Mouse (Mus musculus) testis, adult 2 months (tissue): ENCODE data around the gene She. TPM values are rescaled to one million over a fixed set of nuclear protein-coding genes. Genes with fewer than 3 reads are reported as not detected.

Source experiments
- H3K27ac ChIP-seq: fragments of 200-500 bp; 2 replicates; pipeline ENCODE4 v1.5.1; 2012; ENCODE audit warnings: low read depth, low read length; ENCODE audit not compliant: control insufficient read depth, insufficient read depth
- H3K27me3 ChIP-seq: fragments of 200-500 bp; 2 replicates; pipeline ENCODE4 v1.6.1; 2012; ENCODE audit warnings: mild to moderate bottlenecking, low read length, moderate library complexity; ENCODE audit not compliant: control insufficient read depth, insufficient read depth
- H3K36me3 ChIP-seq: fragments of 200-500 bp; 2 replicates; pipeline ENCODE4 v1.6.1; 2012; ENCODE audit warnings: mild to moderate bottlenecking, low read length; ENCODE audit not compliant: control insufficient read depth, insufficient read depth
- H3K4me1 ChIP-seq: fragments of 200-500 bp; 2 replicates; pipeline ENCODE4 v1.6.1; 2012; ENCODE audit warnings: low read length; ENCODE audit not compliant: control insufficient read depth, insufficient read depth
- H3K4me3 ChIP-seq: fragments of 200-500 bp; 2 replicates; pipeline ENCODE4 v1.5.1; 2012; ENCODE audit warnings: low read depth, mild to moderate bottlenecking, low read length, moderate library complexity, mixed read lengths; ENCODE audit not compliant: control insufficient read depth
- CTCF ChIP-seq: fragments of 200-500 bp; IDR thresholded peaks from 2 replicates; pipeline ENCODE4 v1.5.1; 2012; ENCODE audit warnings: low read depth, mild to moderate bottlenecking, inconsistent platforms, low read length, moderate library complexity; ENCODE audit not compliant: control insufficient read depth, insufficient read depth, insufficient replicate concordance
- POLR2A ChIP-seq: fragments of 200-500 bp; IDR thresholded peaks from 2 replicates; pipeline ENCODE4 v1.6.1; 2012; ENCODE audit warnings: low read depth, mild to moderate bottlenecking, inconsistent platforms, low read length, moderate library complexity; ENCODE audit not compliant: control insufficient read depth
- polyA plus RNA-seq: library from polyadenylated mRNA; depleted of rRNA; stranded (reverse); fragments of >200 nt; gene quantifications from 2 replicates; pipeline ENCODE4 v1.2.3, GENCODE M21; 2012

Gene She
- polyA plus RNA-seq, 1 experiment, result 0.12 TPM

DNA sequence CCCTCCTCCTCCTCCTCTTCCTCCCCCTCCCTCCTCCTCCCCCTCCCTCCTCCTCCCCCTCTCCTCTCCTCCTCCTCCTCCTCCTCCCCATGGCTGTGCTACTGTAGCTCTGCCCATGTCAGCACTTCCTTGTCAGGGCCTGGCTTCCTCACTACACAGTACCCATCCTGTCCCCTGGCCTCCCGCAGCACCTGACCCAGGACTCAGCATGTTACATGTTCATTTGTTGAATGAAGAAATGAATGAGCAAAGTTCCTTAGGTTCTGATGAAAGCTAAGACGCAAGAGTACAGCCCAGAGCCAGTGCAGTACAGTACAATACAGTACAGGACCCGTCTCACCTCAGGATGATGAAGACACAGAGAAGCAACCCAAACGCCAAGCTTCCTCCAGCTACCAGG lies 45.3 kb downstream of the She start:
- Histone ChIP-seq H3K4me1 (no peaks in the 10 kb centered on the region), H3K36me3 (no peaks in the 10 kb centered on the region), H3K27ac (no peak overlapping the region), H3K27me3 (no peaks in the 10 kb centered on the region), H3K4me3 (no peak overlapping the region)
- no peak for TF ChIP-seq CTCF
- TF ChIP-seq POLR2A, result no peak

DNA sequence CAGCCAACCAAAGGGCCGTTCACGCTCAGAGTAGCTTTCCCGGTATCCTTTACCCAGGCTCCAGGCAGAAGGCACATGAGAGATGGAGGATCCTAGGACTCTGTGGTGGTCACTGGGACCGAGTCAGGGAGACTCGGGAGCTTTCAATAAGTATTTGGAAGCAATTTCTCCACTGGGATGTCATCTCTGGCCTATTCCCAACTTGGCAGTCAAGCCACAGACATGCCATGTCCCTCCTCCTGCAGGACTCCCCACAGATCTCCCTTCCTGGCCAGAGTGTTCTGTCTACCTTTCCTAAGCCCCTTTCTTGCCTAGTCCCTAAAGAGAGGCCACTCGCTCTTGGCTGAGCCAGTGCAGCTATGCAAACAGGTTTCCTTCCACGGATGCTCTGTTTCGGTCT lies 46.0 kb downstream of the She start:
- Histone ChIP-seq H3K27me3 (no peaks in the 10 kb centered on the region), H3K27ac (no peak overlapping the region), H3K4me3 (no peak overlapping the region), H3K36me3 (no peaks in the 10 kb centered on the region), H3K4me1 (no peaks in the 10 kb centered on the region)
- TF ChIP-seq POLR2A, result no peak
- TF ChIP-seq CTCF, result no peak

DNA sequence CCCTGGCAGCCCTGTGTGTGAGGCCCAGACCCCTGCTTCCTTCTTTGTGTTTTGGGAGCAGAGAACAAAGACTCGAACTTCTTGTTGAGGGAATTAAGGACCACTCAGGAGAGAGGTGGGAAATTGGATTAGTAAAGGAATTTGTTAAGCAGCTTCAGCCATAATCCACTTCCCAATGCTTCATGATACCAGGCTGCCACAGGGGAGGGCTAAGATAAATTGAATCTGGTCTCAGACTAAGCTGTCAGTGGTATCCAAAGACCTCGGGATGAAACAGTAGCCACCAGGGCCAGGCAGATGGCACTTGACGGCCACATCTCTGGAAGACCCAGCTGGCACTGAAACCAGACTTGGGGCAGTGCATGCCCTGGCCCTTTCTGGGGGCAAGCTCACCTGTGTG lies 47.3 kb downstream of the She start:
- no peak overlapping the region for H3K4me3 ChIP-seq
- H3K4me1 ChIP-seq, result no peaks in the 10 kb centered on the region
- no peaks in the 10 kb centered on the region for H3K36me3 ChIP-seq
- no peaks in the 10 kb centered on the region for H3K27me3 ChIP-seq
- TF ChIP-seq CTCF (no peak), POLR2A (no peak)
- no peak overlapping the region for H3K27ac ChIP-seq

DNA sequence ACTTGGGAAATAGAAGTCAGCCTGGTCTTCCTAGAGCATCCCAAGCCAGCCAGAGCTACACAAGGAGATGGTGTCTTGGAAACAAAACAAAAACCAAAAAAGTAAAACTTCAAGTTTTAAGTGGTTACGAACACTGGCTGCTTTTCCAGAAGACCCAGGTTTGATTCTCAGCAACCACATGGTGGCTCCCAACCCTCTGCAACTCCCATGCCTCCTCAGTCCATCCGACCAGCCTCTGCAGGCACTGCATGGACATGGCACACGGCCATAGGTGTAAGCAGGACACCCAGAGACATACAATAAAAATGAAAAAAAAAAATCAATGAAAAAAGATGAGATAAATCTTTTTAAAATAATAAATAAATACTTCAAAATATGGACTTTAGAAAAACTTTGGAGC lies 48.2 kb downstream of the She start:
- no peak for TF ChIP-seq CTCF
- no peak for TF ChIP-seq POLR2A
- no peaks in the 10 kb centered on the region for H3K27me3 ChIP-seq

DNA sequence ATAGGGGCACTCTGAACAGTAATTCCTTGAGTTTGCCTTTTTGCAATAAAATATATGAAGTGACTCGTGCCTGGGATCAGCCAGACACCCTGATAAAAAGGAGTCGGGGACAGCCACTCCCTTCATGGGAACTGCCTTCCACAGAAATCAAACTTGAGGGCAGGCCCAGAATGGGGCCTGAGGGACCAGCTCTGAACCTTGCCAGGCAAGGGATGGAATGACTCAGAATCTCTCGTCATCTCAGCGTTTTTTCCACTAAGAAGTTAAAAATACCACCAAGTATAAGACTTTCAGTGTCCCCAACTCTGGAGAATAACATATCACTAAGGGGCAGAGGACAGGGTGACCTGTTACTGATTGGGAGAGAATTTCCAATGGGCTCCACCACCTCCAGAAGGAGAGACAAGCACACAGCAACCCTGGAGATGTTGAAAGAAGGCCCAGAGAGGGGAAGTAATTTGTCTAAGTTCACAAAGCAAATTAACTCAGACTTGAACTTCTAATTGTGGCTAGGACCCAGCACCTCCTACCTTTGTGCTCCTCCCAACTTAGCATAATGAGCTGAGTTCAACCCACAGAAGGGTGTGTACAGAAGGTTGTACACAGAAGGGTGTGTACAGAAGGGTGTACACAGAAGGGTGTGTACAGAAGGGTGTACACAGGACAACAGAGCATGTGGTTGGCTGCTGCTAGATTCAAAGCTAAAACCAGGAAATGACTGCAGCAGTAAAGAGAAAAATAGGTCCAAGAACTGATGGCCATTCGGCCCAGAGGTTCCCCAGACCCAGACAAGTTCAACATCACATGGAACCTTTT lies 49.1 kb downstream of the She start:
- H3K27me3 ChIP-seq, result no peaks in the 10 kb centered on the region

More for the DNA sequence above, 48.2 kb downstream of the She start:
- no peak overlapping the region for H3K4me3 ChIP-seq
- no peak overlapping the region for H3K27ac ChIP-seq
- H3K36me3 ChIP-seq, result no peaks in the 10 kb centered on the region
- H3K4me1 ChIP-seq, result no peaks in the 10 kb centered on the region

DNA sequence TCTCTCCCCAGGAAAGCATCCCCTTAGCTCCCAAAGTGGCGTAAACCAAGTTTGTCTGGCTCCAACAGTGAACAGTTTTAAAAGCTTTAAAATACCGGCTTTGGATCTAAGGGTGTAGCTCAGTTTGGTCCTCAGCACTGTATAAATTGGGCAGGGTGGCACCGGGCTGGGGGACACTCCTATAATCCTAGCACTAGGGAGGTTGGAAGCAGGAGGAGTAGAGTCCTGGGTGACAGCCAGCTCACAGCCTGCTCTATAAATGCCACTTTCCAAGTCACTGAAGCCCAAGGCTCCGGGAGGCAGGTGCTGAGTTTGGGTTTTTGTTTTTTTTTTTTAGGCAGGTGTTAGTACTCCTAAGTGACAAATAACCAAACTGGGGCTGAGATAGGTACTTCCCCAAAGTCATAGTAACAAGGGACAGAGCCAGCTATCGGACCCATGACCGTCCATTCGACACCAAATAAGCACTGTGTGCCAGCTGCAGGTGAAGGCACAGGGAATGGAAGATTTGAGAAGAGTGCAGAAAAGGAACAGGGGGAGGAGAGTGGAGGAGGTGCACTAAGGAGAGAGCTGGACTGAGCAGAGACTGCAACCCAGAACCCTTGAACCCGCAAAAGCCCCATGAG lies 51.5 kb downstream of the She start:
- TF ChIP-seq POLR2A (no peak), CTCF (no peak)
- no peaks in the 10 kb centered on the region for H3K36me3 ChIP-seq
- no peaks in the 10 kb centered on the region for H3K4me1 ChIP-seq
- no peaks in the 10 kb centered on the region for H3K27me3 ChIP-seq
- H3K27ac ChIP-seq, result no peak overlapping the region
- H3K4me3 ChIP-seq, result no peak overlapping the region

More for the DNA sequence above, 49.1 kb downstream of the She start:
- H3K36me3 ChIP-seq, result no peaks in the 10 kb centered on the region
- no peak overlapping the region for H3K4me3 ChIP-seq
- H3K4me1 ChIP-seq, result no peaks in the 10 kb centered on the region
- no peak for TF ChIP-seq POLR2A
- no peak for TF ChIP-seq CTCF
- H3K27ac ChIP-seq, result no peak overlapping the region

DNA sequence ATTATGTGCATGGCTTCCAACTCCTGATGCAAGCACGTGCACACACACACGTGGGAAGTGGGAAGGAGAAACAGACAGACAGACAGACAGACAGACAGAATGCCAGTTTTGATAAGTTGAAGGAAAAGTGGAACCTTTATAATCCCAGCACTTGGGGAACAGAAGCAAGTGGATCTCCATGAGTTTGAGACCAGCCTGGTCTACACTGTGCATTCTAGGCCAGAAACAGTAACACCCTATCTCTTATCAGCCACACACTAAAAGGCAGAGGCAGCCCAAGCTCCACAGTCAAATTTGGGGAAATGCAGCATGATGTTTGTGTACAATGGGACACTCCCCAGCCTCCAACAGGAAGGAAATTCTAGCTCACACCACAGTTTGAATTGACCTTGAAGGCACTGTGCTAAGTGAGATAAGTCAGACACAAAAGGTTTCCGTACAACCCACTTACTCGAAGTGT lies 52.4 kb downstream of the She start:
- H3K27me3 ChIP-seq, result no peaks in the 10 kb centered on the region
- H3K4me3 ChIP-seq, result no peak overlapping the region
- no peak overlapping the region for H3K27ac ChIP-seq
- no peaks in the 10 kb centered on the region for H3K36me3 ChIP-seq
- TF ChIP-seq CTCF, result no peak
- no peak for TF ChIP-seq POLR2A
- H3K4me1 ChIP-seq, result no peaks in the 10 kb centered on the region
